Mouse (Mus musculus): ENCODE measurements around the gene Arhgap15.

- no peak for TF ChIP-seq CTCF (IDR thresholded peaks at IDR 0.05; ENCODE audit: low read depth, low read length)
- TF ChIP-seq POLR2A (IDR thresholded peaks at IDR 0.05; ENCODE audit: extremely low read depth, insufficient read depth, low read length): no peak
These were observed 596.2 kb downstream of the Arhgap15 start for GRCm38 (mm10) chr2:44344861-44345260.
